Mouse (Mus musculus) left cerebral cortex, postnatal 4 days (tissue): Measurements from ENCODE around the gene Amh. TPM values are rescaled to one million over a fixed set of nuclear protein-coding genes. Genes with fewer than 3 reads are reported as not detected.

Experiments used
- DNase-seq: peaks from one replicate; pipeline ENCODE4 v3.0.0-alpha.2; 2022
- intact Hi-C: fragments of 180-260 bp; cut with DNase I; formaldehyde crosslinking; loops from one replicate; pipeline ENCODE4 v1.15.1; 2025
- total RNA-seq, 2 experiments: library from RNA; stranded (reverse); gene quantifications; 2 replicates each; pipeline ENCODE4 v1.2.3; 2021

Amh gene
- total RNA-seq, 2 experiments from 2014 or later: 1.9 to 2.2 TPM

- intact Hi-C loops: loop anchor here (5.0 kb wide), 1 partner anchor 79 kb away; no protein-coding TSS in a partner anchor
- no peak for DNase-seq
Observed at GRCm38 (mm10) chr10:80785963-80786362, 19.1 kb upstream of the Amh start.

- DNase-seq: no peak
- intact Hi-C loops: loop anchor here (5.0 kb wide), 1 partner anchor 80 kb away; no protein-coding TSS in a partner anchor
Observed at GRCm38 (mm10) chr10:80787517-80787916, 17.5 kb upstream of the Amh start.

- intact Hi-C loops: no loop called here
- no peak for DNase-seq
Observed at GRCm38 (mm10) chr10:80790761-80791404, 14.2 kb upstream of the Amh start.

GRCm38 (mm10) chr10:80791476-80792174 is 13.4 kb upstream of the Amh start:
- no peak for DNase-seq
- intact Hi-C loops: no loop called here

- DNase-seq: peak; percentile 73
- intact Hi-C loops: no loop called here
Observed at GRCm38 (mm10) chr10:80792175-80793032, 12.6 kb upstream of the Amh start.

GRCm38 (mm10) chr10:80793033-80793784 is 11.8 kb upstream of the Amh start:
- intact Hi-C loops: no loop called here
- DNase-seq: no peak

GRCm38 (mm10) chr10:80793803-80794202 is 11.2 kb upstream of the Amh start:
- intact Hi-C loops: no loop called here

GRCm38 (mm10) chr10:80794750-80795149 is 10.3 kb upstream of the Amh start:
- no peak for DNase-seq
- intact Hi-C loops: no loop called here

More at GRCm38 (mm10) chr10:80793803-80794202, 11.2 kb upstream of the Amh start:
- no peak for DNase-seq

- DNase-seq: no peak
- intact Hi-C loops: no loop called here
Observed at GRCm38 (mm10) chr10:80796307-80796848, 8.7 kb upstream of the Amh start.

GRCm38 (mm10) chr10:80797186-80798149 is 7.6 kb upstream of the Amh start:
- peak; percentile 82 for DNase-seq
- intact Hi-C loops: no loop called here

GRCm38 (mm10) chr10:80798150-80799006 is 6.7 kb upstream of the Amh start, which contains the start of the genes Sf3a2 and Plekhj1:
Gene Sf3a2 (plus strand): TSS chr10:80798198.
Gene Plekhj1 (minus strand): TSS chr10:80798626.
- DNase-seq: peak; percentile 96
- intact Hi-C loops: no loop called here

GRCm38 (mm10) chr10:80799070-80799566 is 5.9 kb upstream of the Amh start:
- intact Hi-C loops: no loop called here
- no peak for DNase-seq

GRCm38 (mm10) chr10:80802204-80802912 is 2.7 kb upstream of the Amh start:
- DNase-seq: no peak
- intact Hi-C loops: no loop called here

GRCm38 (mm10) chr10:80802996-80803395 is 2.0 kb upstream of the Amh start:
- no peak for DNase-seq
- intact Hi-C loops: no loop called here

- intact Hi-C loops: no loop called here
Observed at GRCm38 (mm10) chr10:80804340-80804739, 703 bp upstream of the Amh start.

GRCm38 (mm10) chr10:80805322-80805721 is 279 bp downstream of the Amh start:
- intact Hi-C loops: no loop called here
- no peak for DNase-seq

More at GRCm38 (mm10) chr10:80804340-80804739, 703 bp upstream of the Amh start:
- no peak for DNase-seq

- DNase-seq: peak; percentile 85
- intact Hi-C loops: no loop called here
Observed at GRCm38 (mm10) chr10:80805925-80806324, 882 bp downstream of the Amh start.
